Mouse (Mus musculus) embryo, embryonic 11 days (tissue): ENCODE results near the gene Zfp341.

Experiments
- DNase-seq: peaks from one replicate; pipeline ENCODE4 v3.0.0-alpha.2; 2015

Zfp341 gene

GRCm38 (mm10) chr2:154589051-154589450 is 24.0 kb upstream of the Zfp341 start:
- no peak for DNase-seq

- DNase-seq, result no peak
Observed at GRCm38 (mm10) chr2:154591239-154591638, 21.9 kb upstream of the Zfp341 start.

GRCm38 (mm10) chr2:154593025-154593424 is 20.1 kb upstream of the Zfp341 start:
- peak; percentile 47 for DNase-seq

GRCm38 (mm10) chr2:154595775-154596174 is 17.3 kb upstream of the Zfp341 start:
- DNase-seq, result no peak

- no peak for DNase-seq
Observed at GRCm38 (mm10) chr2:154597399-154597798, 15.7 kb upstream of the Zfp341 start.

GRCm38 (mm10) chr2:154600586-154600985 is 12.5 kb upstream of the Zfp341 start:
- DNase-seq, result no peak

GRCm38 (mm10) chr2:154601324-154601723 is 11.8 kb upstream of the Zfp341 start:
- no peak for DNase-seq

GRCm38 (mm10) chr2:154603007-154603637 is 10.0 kb upstream of the Zfp341 start:
- no peak for DNase-seq

- peak; percentile 95 for DNase-seq
Observed at GRCm38 (mm10) chr2:154603638-154604153, 9.4 kb upstream of the Zfp341 start, which contains the start of gene Pxmp4. Gene Pxmp4, minus strand, starts transcription at chr2:154603708.

GRCm38 (mm10) chr2:154604156-154604555 is 8.9 kb upstream of the Zfp341 start:
- DNase-seq, result no peak

- DNase-seq, result no peak
Observed at GRCm38 (mm10) chr2:154606965-154607364, 6.1 kb upstream of the Zfp341 start.

GRCm38 (mm10) chr2:154609050-154609767 is 3.9 kb upstream of the Zfp341 start:
- no peak for DNase-seq

- no peak for DNase-seq
Observed at GRCm38 (mm10) chr2:154614841-154615576, 1.9 kb downstream of the Zfp341 start.

- DNase-seq, result no peak
Observed at GRCm38 (mm10) chr2:154615674-154616073, 2.6 kb downstream of the Zfp341 start.

- DNase-seq, result no peak
Observed at GRCm38 (mm10) chr2:154617061-154617460, 4.0 kb downstream of the Zfp341 start.

GRCm38 (mm10) chr2:154621684-154622083 is 8.6 kb downstream of the Zfp341 start:
- no peak for DNase-seq

- no peak for DNase-seq
Observed at GRCm38 (mm10) chr2:154624137-154624536, 11.0 kb downstream of the Zfp341 start.

GRCm38 (mm10) chr2:154630531-154630930 is 17.4 kb downstream of the Zfp341 start:
- no peak for DNase-seq

GRCm38 (mm10) chr2:154632203-154632780 is 19.2 kb downstream of the Zfp341 start:
- no peak for DNase-seq

GRCm38 (mm10) chr2:154633039-154633742 is 20.1 kb downstream of the Zfp341 start:
- no peak for DNase-seq

- DNase-seq, result no peak
Observed at GRCm38 (mm10) chr2:154633876-154634644, 21.0 kb downstream of the Zfp341 start.

GRCm38 (mm10) chr2:154635826-154636225 is 22.7 kb downstream of the Zfp341 start:
- no peak for DNase-seq
